Mouse (Mus musculus) forebrain, embryonic 14.5 days (tissue): ENCODE measurements at regions not wholly inside any gene's neighbourhood (a gene's known extent, or its start where the extent isn't known, plus 50 kb on each side); places are given as distances from the start of the nearest gene placed in this dataset.
A peak's percentile ranks its signal among the peaks of the same experiment; 100 is the strongest.

Experiments used
- ATAC-seq: fragments of 200-750 bp; cut with Nextera tagmentation; 2 replicates; pipeline ENCODE4 v1.8.0; 2017; ENCODE audit warnings: mild to moderate bottlenecking, moderate library complexity
- DNase-seq: peaks from one replicate; pipeline ENCODE4 v3.0.0-alpha.2; 2015; ENCODE audit warnings: low spot score
- H3K27ac ChIP-seq: fragments of 300-500 bp; sonication (generic); 2 replicates; pipeline ENCODE4 v1.5.1; 2014; ENCODE audit warnings: low read depth, mild to moderate bottlenecking, control low read depth, low read length, moderate library complexity
- H3K27me3 ChIP-seq: fragments of 300-500 bp; sonication (generic); replicated peaks from 2 replicates; pipeline ENCODE4 v1.6.1; 2014; ENCODE audit warnings: low read length, control low read depth, mixed read lengths; ENCODE audit not compliant: control insufficient read depth, insufficient read depth
- H3K36me3 ChIP-seq: fragments of 300-500 bp; sonication (generic); 2 replicates; pipeline ENCODE4 v1.6.1; 2014; ENCODE audit warnings: low read length, control low read depth; ENCODE audit not compliant: control insufficient read depth, insufficient read depth
- H3K4me1 ChIP-seq: fragments of 300-500 bp; sonication (generic); 2 replicates; pipeline ENCODE4 v1.6.1; 2014; ENCODE audit warnings: antibody characterized with exemption, low read length, control low read depth; ENCODE audit not compliant: control insufficient read depth, insufficient read depth
- H3K4me2 ChIP-seq: fragments of 300-500 bp; sonication (generic); 2 replicates; pipeline ENCODE4 v1.6.1; 2014; ENCODE audit warnings: mild to moderate bottlenecking, control low read depth, low read length
- H3K4me3 ChIP-seq: fragments of 300-500 bp; sonication (generic); 2 replicates; pipeline ENCODE4 v1.5.1; 2014; ENCODE audit warnings: low read depth, low read length, control low read depth
- H3K9ac ChIP-seq: fragments of 300-500 bp; sonication (generic); 2 replicates; pipeline ENCODE4 v1.6.1; 2014; ENCODE audit warnings: mild to moderate bottlenecking, low read length, control low read depth, moderate library complexity
- H3K9me3 ChIP-seq: fragments of 300-500 bp; sonication (generic); replicated peaks from 2 replicates; pipeline ENCODE4 v1.6.1; 2016; ENCODE audit warnings: low read length, control low read depth, mixed read lengths; ENCODE audit not compliant: control insufficient read depth
- WGBS: fragments of 180-500 bp; shearing (Covaris S2); extraction: QIAGEN DNeasy Blood & Tissue Kit; methylation state at CpG from one replicate; pipeline ENCODE4 v1.1.7; 2014; 5-methylcytosine and 5-hydroxymethylcytosine counted together

DNA sequence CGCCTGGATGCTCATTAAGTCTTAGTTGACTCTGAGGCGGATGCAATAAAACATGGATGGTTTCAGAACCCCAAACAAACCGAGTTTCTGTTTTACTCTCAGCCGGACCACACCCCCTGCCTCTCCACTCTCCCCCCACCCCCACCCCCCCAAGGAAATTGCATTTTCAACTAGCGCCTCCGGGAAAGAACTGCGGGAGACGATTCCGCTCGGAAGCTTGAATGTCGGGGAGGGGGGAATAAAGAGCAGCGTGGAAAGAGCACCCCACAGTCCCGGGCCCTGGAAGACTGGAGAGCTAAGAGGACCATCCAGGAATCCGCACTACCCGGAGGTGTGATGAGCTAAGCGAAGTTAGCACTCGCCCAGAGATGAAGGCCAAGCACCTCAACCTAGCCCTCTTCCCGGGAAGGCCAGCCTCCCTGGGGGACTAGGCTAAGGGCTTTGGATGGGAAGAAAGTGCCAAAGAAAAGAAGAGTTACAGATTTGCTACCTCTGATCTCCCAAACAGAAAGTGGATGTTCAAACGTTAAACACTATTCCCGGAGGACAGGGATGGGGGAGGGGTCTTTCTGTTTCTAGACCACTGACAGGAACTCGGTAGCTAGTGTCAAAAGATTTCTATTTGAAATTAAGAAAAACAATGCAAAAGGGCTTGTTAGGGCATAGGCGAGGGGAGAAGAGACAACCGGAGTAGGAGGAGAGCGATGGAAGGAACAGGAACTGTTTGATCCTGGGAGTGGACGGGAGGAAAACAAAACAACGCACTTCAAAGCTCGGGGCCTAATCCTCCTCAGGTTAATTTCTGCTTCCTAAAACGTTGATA, 258.6 kb upstream of the Nfe2l3 start:
- Histone ChIP-seq H3K9me3 (no peaks in the 10 kb centered on the region), H3K36me3 (no peaks in the 10 kb centered on the region), H3K27ac (no peak overlapping the region), H3K4me1 (peaks cover 6% of the 10 kb centered on the region; the same call in 1 of the 2 replicates), H3K4me3 (0 out of 2 replicates have a peak overlapping the region, but pooled peaks have one; percentile 6), H3K27me3 (peaks cover 62% of the 10 kb centered on the region), H3K9ac (no peak overlapping the region), H3K4me2 (peak overlapping the region; percentile 39)
- DNase-seq (no peak), ATAC-seq (no peak)
- WGBS: 1% methylated on average over 28 of the region's 28 CpGs

DNA sequence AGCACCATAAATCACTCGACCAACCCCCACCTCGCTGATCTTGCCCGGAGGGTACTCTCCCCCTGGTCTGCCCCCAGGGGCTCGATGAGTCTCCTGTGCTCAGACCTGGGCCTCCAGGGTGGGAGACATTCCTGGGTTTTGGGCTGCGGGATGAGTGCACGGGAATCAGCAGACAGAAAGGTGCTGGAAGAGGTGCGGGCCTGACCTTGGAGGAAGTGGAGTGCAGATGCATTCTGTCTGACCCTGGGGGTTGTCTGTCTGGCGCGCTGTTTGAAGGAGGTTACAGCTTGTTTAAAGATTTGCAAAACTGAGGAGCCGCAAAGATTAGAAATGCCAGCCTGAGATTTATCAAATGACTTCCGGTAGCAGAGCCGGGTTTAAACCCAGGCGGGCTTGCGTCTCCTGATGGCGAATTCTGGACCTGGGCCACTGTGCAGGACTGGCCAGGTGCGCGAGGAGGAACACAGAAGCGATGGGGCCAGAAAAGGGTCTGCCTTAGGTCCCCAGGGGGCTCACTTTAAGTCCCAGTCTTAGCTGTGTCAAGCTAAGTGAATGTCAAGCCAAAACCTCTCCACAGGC, 257.9 kb upstream of the Nfe2l3 start:
- Histone ChIP-seq H3K36me3 (no peaks in the 10 kb centered on the region), H3K9ac (no peak overlapping the region), H3K4me2 (no peak overlapping the region), H3K27me3 (peaks cover 60% of the 10 kb centered on the region), H3K9me3 (no peaks in the 10 kb centered on the region), H3K27ac (no peak overlapping the region), H3K4me3 (no peak overlapping the region), H3K4me1 (peaks cover 4% of the 10 kb centered on the region; the same call in 1 of the 2 replicates)
- ATAC-seq (no peak), DNase-seq (no peak)
- WGBS: 2% methylated on average over 18 of the region's 18 CpGs

DNA sequence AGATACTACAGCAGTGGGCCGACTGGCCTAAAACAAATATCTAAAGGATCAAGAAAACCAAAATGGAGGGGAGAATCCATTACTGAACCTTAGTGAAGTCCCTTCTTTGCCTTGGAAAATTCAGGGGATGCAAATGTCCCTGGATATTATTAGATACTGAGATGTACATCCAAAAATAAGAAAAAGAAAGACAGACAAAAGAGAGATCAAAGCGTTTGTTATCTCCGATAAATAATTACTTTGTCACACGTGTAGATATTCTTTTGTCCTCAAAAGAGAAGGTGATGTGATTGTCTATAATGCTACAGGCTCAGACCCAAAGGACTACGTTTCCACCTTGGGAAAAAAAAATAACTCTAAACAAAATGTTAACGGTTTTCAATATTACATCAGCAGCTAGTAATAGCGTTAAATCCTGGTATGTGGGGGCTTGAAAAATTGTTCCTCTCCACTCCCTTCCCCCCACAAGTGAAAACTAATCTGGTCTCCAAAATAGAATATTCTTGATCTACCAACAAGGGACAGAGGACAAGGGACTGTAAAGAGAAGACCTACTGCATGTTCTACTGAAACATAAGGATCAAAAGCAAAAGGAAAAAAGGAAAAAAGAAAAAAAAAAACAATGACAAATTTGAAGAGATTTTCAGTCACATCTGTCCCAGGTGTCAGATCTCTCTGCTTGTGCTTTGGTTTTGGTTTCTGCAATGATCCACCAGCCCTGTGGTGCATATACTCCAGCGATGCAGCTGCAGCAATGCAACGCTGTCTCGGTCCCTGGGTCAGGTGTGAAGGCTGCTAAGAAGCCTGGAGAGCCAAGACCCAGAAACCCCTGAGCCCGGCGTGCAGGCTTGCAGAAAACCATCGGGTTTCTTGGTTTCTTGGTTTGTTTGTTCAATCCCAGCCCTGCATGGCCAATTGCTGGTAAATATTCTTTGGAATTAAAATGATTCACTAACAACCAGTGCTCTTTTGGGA, 256.6 kb upstream of the Nfe2l3 start:
- 6% methylated on average over 13 of the region's 13 CpGs for WGBS
- Histone ChIP-seq H3K4me2 (no peak overlapping the region), H3K9me3 (no peaks in the 10 kb centered on the region), H3K27me3 (peaks cover 64% of the 10 kb centered on the region), H3K4me3 (no peak overlapping the region), H3K9ac (no peak overlapping the region), H3K4me1 (no peaks in the 10 kb centered on the region; the same call in 1 of the 2 replicates), H3K27ac (no peak overlapping the region), H3K36me3 (no peaks in the 10 kb centered on the region)
- DNase-seq (no peak), ATAC-seq (no peak)

DNA sequence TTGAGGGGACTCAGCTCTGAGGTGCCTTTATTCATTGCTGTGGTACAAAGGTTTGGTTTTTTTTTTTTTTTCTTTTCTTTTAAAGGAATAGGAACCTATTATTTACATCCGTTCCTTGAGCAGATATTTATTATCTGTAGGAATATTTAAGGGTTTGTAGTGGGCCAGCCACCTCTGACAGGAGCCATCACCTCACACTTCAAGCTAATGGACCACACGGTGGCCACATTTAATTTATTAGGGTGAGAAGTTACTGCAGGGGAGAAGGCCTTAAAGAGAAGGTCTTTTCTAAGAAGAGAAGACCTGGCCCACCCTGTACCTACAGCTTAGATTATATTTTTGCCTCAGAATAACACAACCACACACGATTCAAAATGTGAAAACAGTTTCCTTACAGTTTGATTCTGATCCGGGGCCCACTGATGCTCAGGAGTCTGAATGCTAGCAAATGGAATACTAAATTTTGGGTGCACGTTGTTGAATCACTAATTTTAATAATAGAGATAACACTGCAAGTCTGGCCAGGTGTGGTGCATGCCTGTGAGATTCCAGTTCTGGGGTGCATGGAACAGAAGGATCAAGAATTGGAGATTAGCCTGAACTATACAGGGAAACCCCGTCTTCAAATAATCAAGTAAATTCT, 255.6 kb upstream of the Nfe2l3 start:
- H3K27ac ChIP-seq: no peak overlapping the region
- H3K27me3 ChIP-seq: peaks cover 74% of the 10 kb centered on the region
- H3K9ac ChIP-seq: no peak overlapping the region
- H3K9me3 ChIP-seq: no peaks in the 10 kb centered on the region
- no peaks in the 10 kb centered on the region; the same call in 1 of the 2 replicates for H3K4me1 ChIP-seq
- no peak overlapping the region for H3K4me2 ChIP-seq
- no peak for ATAC-seq
- 10% methylated on average over 6 of the region's 6 CpGs for WGBS
- H3K4me3 ChIP-seq: no peak overlapping the region
- no peak for DNase-seq
- no peaks in the 10 kb centered on the region for H3K36me3 ChIP-seq

DNA sequence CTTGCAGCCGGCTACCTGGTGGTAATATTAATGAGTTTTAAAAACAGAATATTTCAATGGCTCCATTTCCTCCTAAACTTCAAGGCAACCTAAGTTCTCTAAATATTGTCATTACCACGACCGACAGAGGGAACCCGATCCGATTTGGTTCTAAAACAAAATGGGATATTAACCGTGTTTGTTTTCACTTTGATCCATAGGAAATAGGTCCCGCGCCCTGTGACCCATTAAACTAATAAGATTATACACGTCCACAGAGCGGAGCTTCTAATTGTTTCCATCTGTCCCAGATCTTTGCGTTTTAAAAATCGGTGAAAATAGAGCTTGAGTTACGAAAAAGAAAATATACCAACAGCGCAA, 254.8 kb upstream of the Nfe2l3 start:
- ATAC-seq (no peak), DNase-seq (no peak)
- Histone ChIP-seq H3K27ac (no peak overlapping the region), H3K27me3 (peaks cover 75% of the 10 kb centered on the region), H3K9me3 (no peaks in the 10 kb centered on the region), H3K4me3 (no peak overlapping the region), H3K4me1 (no peaks in the 10 kb centered on the region; the same call in 1 of the 2 replicates), H3K36me3 (no peaks in the 10 kb centered on the region), H3K9ac (no peak overlapping the region), H3K4me2 (peak overlapping the region; percentile 41)
- WGBS: 1% methylated on average over 14 of the region's 14 CpGs

DNA sequence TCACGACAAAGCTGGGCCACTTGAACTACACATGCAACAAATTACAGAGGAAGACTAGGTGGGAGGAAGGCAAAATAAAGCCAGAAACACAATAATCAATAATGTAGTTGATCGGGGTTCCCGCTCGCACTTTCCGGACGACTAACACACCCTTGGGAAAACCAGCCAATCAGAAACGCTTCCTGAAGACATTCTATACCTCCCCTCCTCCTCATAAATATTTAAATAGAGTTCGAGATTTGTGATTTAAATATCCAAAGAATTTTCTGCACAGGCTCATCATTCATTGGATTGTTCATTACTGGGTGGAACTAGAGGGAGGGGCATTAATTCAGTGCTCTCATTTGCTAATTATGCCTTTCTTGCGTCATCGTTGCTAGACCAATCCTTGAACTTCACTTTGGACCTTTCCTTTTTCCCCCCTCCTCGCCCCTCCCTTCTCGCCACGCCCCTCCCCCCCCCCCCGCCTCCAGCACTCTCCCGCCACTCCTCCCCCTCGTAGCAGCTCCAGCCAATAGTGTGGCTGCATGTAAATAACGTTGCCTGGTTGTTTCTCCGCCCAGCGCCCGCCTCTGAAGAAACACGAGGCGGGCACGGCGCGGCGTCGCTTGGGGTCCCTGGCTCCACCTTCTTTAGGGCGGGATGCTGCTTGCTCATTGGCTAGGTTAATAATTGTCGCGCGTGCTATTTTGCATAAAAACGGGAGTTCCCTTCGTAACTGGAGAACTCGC, 254.2 kb upstream of the Nfe2l3 start:
- Histone ChIP-seq H3K4me3 (no peak overlapping the region), H3K9ac (no peak overlapping the region), H3K27ac (no peak overlapping the region), H3K4me2 (peak overlapping the region; percentile 41), H3K27me3 (peaks cover 75% of the 10 kb centered on the region), H3K36me3 (no peaks in the 10 kb centered on the region), H3K9me3 (no peaks in the 10 kb centered on the region), H3K4me1 (no peaks in the 10 kb centered on the region; the same call in 1 of the 2 replicates)
- DNase-seq (peak; percentile 98), ATAC-seq (peak; percentile 99)
- WGBS: 2% methylated on average over 33 of the region's 34 CpGs

DNA sequence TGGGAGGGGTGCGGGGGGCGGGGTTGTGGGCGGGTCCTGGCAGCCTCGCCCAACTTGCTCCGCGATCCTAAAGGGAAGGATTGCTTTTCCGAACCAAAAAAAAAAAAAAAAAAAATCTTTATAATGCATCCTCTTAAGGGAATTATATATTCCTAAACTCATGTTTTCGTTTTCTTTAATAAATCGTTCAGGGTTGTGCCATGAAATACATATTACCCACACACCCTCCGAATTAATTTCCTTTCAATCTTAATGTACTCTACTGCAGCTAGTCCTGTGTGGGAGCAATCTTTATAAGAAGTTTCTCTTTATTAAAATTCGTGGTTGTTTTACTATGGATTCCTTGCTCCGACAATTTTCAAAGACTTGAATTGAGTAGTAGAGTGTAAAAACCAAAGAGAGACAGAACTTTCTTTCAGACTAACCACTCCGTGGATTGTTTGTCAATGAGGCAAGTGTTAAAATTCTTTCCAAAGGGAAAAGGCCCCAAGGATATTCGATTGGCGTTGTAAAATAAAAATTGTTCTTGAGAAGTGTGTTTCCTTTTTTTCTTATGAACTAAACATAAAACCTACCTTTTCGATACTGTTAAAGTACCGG, 253.6 kb upstream of the Nfe2l3 start:
- DNase-seq: no peak
- peak; percentile 11; the same call in 1 of the 2 replicates for ATAC-seq
- no peaks in the 10 kb centered on the region for H3K36me3 ChIP-seq
- H3K4me3 ChIP-seq: no peak overlapping the region
- 2% methylated on average over 17 of the region's 17 CpGs for WGBS
- H3K9ac ChIP-seq: no peak overlapping the region
- no peak overlapping the region for H3K27ac ChIP-seq
- H3K4me1 ChIP-seq: no peaks in the 10 kb centered on the region
- H3K27me3 ChIP-seq: peaks cover 76% of the 10 kb centered on the region
- peak overlapping the region; percentile 5; the same call in 1 of the 2 replicates for H3K4me2 ChIP-seq
- H3K9me3 ChIP-seq: no peaks in the 10 kb centered on the region
